Mouse (Mus musculus) left cerebral cortex, adult 11 months (tissue): ENCODE data around the gene Smpdl3b.
"Not testable (repeated sequence)": the region's sequence is repeated elsewhere in the genome, so short reads cannot be mapped to it uniquely, and the experiment has no call there.

Source experiments
- DNase-seq: peaks from one replicate; pipeline ENCODE4 v3.0.0; 2022; ENCODE audit warnings: low spot score

The Smpdl3b gene

GRCm38 (mm10) chr4:132778562-132779201 is 21.6 kb upstream of the Smpdl3b start:
- no peak for DNase-seq

GRCm38 (mm10) chr4:132776764-132777163 is 19.7 kb upstream of the Smpdl3b start:
- peak; percentile 47 for DNase-seq

- DNase-seq, result no peak
Measured at GRCm38 (mm10) chr4:132774905-132775304, 17.9 kb upstream of the Smpdl3b start.

- no peak for DNase-seq
Measured at GRCm38 (mm10) chr4:132771776-132772175, 14.7 kb upstream of the Smpdl3b start.

GRCm38 (mm10) chr4:132767914-132768876 is 11.1 kb upstream of the Smpdl3b start, which contains the start of gene Rpa2:
TSS of gene Rpa2 (plus strand) at chr4:132768332.
- peak; percentile 99 for DNase-seq

- not testable (repeated sequence) for DNase-seq
Measured at GRCm38 (mm10) chr4:132763125-132763524, 6.1 kb upstream of the Smpdl3b start.

- no peak for DNase-seq
Measured at GRCm38 (mm10) chr4:132762602-132763001, 5.5 kb upstream of the Smpdl3b start.

- no peak for DNase-seq
Measured at GRCm38 (mm10) chr4:132760296-132760695, 3.2 kb upstream of the Smpdl3b start.

- no peak for DNase-seq
Measured at GRCm38 (mm10) chr4:132757633-132758351, 740 bp upstream of the Smpdl3b start.

GRCm38 (mm10) chr4:132752992-132753391 is 4.1 kb downstream of the Smpdl3b start:
- no peak for DNase-seq

- DNase-seq, result no peak
Measured at GRCm38 (mm10) chr4:132749258-132749982, 7.6 kb downstream of the Smpdl3b start.

GRCm38 (mm10) chr4:132748778-132749177 is 8.3 kb downstream of the Smpdl3b start:
- DNase-seq, result no peak

- no peak for DNase-seq
Measured at GRCm38 (mm10) chr4:132747664-132748259, 9.3 kb downstream of the Smpdl3b start.

- DNase-seq, result no peak
Measured at GRCm38 (mm10) chr4:132746911-132747517, 10.0 kb downstream of the Smpdl3b start.

GRCm38 (mm10) chr4:132743992-132744911 is 12.8 kb downstream of the Smpdl3b start:
- DNase-seq, result peak; percentile 65

- DNase-seq, result no peak
Measured at GRCm38 (mm10) chr4:132741491-132741890, 15.6 kb downstream of the Smpdl3b start.

- not testable (repeated sequence) for DNase-seq
Measured at GRCm38 (mm10) chr4:132737154-132737553, 19.9 kb downstream of the Smpdl3b start.

GRCm38 (mm10) chr4:132735894-132736293 is 21.2 kb downstream of the Smpdl3b start:
- DNase-seq, result no peak

GRCm38 (mm10) chr4:132735389-132735788 is 21.7 kb downstream of the Smpdl3b start:
- DNase-seq, result no peak

- DNase-seq, result no peak
Measured at GRCm38 (mm10) chr4:132734766-132735165, 22.3 kb downstream of the Smpdl3b start.
